Mouse (Mus musculus) brown adipose tissue, adult 24 weeks (tissue): ENCODE measurements around the gene Dld. TPM values are rescaled to one million over a fixed set of nuclear protein-coding genes. Genes with fewer than 3 reads are reported as not detected.

Source experiments
- H3K27ac ChIP-seq: fragments of 200-500 bp; replicated peaks from 2 replicates; pipeline ENCODE4 v1.5.1; 2012; ENCODE audit warnings: low read depth, mild to moderate bottlenecking, low read length
- H3K4me1 ChIP-seq: fragments of 200-500 bp; 2 replicates; pipeline ENCODE4 v1.6.1; 2012; ENCODE audit warnings: low read length, mixed read lengths; ENCODE audit not compliant: control insufficient read depth, insufficient read depth, insufficient read length
- H3K4me3 ChIP-seq: fragments of 200-500 bp; 2 replicates; pipeline ENCODE4 v1.5.1; 2012; ENCODE audit warnings: low read depth, mild to moderate bottlenecking, low read length, moderate library complexity; ENCODE audit not compliant: insufficient read depth
- polyA plus RNA-seq: library from polyadenylated mRNA; stranded (reverse); fragments of >200 nt; gene quantifications from 2 replicates; pipeline ENCODE4 v1.2.4, GENCODE M21; 2012; ENCODE audit not compliant: missing spikeins, insufficient read depth, insufficient read length

Gene Dld
- polyA plus RNA-seq, 1 experiment: 1,239 TPM

GRCm38 (mm10) chr12:31367721-31368120 lies 16.5 kb upstream of the Dld start:
- Histone ChIP-seq H3K4me1 (no peaks in the 10 kb centered on the region), H3K27ac (no peak overlapping the region), H3K4me3 (no peak overlapping the region)

GRCm38 (mm10) chr12:31366428-31366827 lies 15.2 kb upstream of the Dld start:
- Histone ChIP-seq H3K4me3 (no peak overlapping the region), H3K27ac (no peak overlapping the region), H3K4me1 (no peaks in the 10 kb centered on the region)

- peaks cover 2% of the 10 kb centered on the region; the same call in 1 of the 2 replicates for H3K4me1 ChIP-seq
- H3K27ac ChIP-seq: peak overlapping the region; percentile 90
- peak overlapping the region; percentile 94 for H3K4me3 ChIP-seq
Measured at GRCm38 (mm10) chr12:31350191-31350943, 886 bp downstream of the Dld start.

- Histone ChIP-seq H3K4me3 (no peak overlapping the region), H3K4me1 (no peaks in the 10 kb centered on the region), H3K27ac (no peak overlapping the region)
Measured at GRCm38 (mm10) chr12:31333261-31333660, 18.0 kb downstream of the Dld start.

GRCm38 (mm10) chr12:31327139-31327538 lies 24.1 kb downstream of the Dld start:
- H3K4me1 ChIP-seq: no peaks in the 10 kb centered on the region
- no peak overlapping the region for H3K27ac ChIP-seq
- no peak overlapping the region for H3K4me3 ChIP-seq

GRCm38 (mm10) chr12:31323136-31323695 lies 28.0 kb downstream of the Dld start:
- Histone ChIP-seq H3K4me1 (no peaks in the 10 kb centered on the region), H3K4me3 (no peak overlapping the region), H3K27ac (no peak overlapping the region)

DNA sequence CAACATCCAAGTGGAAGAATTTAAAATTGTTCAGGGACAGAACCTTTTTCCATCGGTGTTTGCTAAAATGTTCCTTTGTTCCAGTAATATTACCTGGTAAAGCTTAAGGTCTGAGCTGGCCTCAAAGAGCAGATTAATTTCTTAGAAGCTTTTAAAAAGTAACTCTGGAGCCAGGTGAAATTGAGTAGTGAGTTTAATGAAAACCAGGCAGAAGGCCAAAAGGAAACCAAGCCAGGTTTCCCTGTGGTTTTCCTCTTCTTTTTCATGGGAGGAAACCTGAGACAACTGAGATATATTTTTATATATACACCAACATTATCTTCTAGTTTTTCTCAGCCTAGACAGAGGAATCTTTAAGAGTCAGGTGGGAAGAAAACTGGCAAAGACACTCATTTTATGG lies 29.7 kb downstream of the Dld start:
- Histone ChIP-seq H3K4me1 (no peaks in the 10 kb centered on the region), H3K4me3 (no peak overlapping the region), H3K27ac (no peak overlapping the region)

DNA sequence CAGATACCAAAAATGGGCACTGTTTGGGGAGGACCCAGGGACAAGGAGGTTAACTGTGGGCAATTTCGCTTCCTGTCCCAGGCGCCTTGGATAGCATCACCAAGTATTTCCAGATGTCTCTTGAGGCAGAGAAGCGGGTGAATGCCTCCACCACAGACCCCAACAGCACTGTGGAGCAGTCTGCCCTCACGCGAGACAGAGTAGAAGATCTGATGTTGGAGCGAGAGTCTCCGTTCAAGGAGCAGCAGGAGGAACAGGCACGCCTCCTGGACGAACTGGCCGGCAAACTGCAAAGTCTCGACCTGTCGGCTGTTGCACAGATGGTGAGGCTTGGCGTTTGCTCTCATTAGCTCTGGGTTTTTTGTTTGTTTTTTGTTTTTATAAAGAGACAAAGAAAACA lies 30.4 kb downstream of the Dld start:
- no peak overlapping the region for H3K4me3 ChIP-seq
- no peaks in the 10 kb centered on the region for H3K4me1 ChIP-seq
- H3K27ac ChIP-seq: no peak overlapping the region

- Histone ChIP-seq H3K4me3 (no peak overlapping the region), H3K27ac (peak overlapping the region; percentile 38), H3K4me1 (no peaks in the 10 kb centered on the region)
Measured at GRCm38 (mm10) chr12:31318409-31318963, 32.8 kb downstream of the Dld start.

- H3K4me3 ChIP-seq: no peak overlapping the region
- peak overlapping the region; percentile 38 for H3K27ac ChIP-seq
Measured at GRCm38 (mm10) chr12:31317670-31318408, 33.4 kb downstream of the Dld start.

GRCm38 (mm10) chr12:31315961-31316360 lies 35.3 kb downstream of the Dld start:
- Histone ChIP-seq H3K4me1 (no peaks in the 10 kb centered on the region), H3K27ac (no peak overlapping the region), H3K4me3 (no peak overlapping the region)

More at GRCm38 (mm10) chr12:31317670-31318408, 33.4 kb downstream of the Dld start:
- no peaks in the 10 kb centered on the region for H3K4me1 ChIP-seq

DNA sequence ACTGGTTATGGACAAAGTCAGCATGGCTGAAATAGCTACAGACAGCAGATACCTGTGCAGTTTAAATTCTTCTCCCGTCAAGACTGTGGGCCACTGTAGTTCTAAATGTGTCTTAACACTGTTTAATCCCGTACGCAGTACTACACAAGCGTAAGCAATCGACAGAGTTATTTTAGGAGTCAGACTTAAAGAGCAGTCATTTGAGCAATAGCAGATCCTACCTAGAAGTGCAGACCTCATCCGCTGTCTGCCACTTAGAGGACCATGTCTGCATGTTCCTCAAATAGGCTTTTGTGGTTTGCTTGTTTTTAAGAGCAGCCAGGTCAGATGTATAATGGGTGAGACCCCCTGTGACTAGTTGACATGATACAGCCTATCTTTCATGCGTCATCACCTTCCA lies 36.9 kb downstream of the Dld start:
- Histone ChIP-seq H3K4me3 (no peak overlapping the region), H3K27ac (no peak overlapping the region), H3K4me1 (no peaks in the 10 kb centered on the region)

- no peak overlapping the region for H3K4me3 ChIP-seq
- H3K4me1 ChIP-seq: no peaks in the 10 kb centered on the region
- H3K27ac ChIP-seq: no peak overlapping the region
Measured at GRCm38 (mm10) chr12:31313136-31313535, 38.1 kb downstream of the Dld start.

DNA sequence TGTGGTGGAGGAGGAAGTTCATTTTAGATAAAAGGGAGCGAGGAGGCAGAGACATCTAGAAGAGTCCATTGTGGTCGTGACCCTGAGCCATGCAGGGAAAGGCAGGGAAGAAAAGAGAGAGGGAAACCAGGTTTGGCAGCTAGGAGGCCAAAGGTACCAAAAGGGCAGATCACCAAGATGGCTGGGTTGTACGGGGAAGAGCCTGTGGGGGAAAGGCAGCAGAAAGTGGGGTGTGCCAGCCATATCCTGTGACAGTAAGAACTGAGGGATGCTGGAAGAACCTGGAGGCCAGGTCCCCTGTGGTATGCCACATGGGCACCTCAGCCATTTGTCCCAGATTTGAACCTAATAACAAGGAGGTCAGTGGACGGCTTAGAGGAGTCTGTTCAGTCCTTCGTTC lies 39.0 kb downstream of the Dld start:
- no peak overlapping the region for H3K27ac ChIP-seq
- no peak overlapping the region for H3K4me3 ChIP-seq
- H3K4me1 ChIP-seq: no peaks in the 10 kb centered on the region

GRCm38 (mm10) chr12:31311671-31312265 lies 39.5 kb downstream of the Dld start:
- Histone ChIP-seq H3K27ac (no peak overlapping the region), H3K4me3 (no peak overlapping the region), H3K4me1 (peaks cover 4% of the 10 kb centered on the region)
